Mouse (Mus musculus): ENCODE data around the gene Fam110a. TPM values are rescaled to one million over a fixed set of nuclear protein-coding genes. Genes with fewer than 3 reads are reported as not detected.

The Fam110a gene
- total RNA-seq, 1 experiment from 2014 or later = 12.7 TPM

GRCm38 (mm10) chr2:151937893-151938292 is 42.1 kb downstream of the Fam110a start:
- peak; percentile 51 for DNase-seq

DNA sequence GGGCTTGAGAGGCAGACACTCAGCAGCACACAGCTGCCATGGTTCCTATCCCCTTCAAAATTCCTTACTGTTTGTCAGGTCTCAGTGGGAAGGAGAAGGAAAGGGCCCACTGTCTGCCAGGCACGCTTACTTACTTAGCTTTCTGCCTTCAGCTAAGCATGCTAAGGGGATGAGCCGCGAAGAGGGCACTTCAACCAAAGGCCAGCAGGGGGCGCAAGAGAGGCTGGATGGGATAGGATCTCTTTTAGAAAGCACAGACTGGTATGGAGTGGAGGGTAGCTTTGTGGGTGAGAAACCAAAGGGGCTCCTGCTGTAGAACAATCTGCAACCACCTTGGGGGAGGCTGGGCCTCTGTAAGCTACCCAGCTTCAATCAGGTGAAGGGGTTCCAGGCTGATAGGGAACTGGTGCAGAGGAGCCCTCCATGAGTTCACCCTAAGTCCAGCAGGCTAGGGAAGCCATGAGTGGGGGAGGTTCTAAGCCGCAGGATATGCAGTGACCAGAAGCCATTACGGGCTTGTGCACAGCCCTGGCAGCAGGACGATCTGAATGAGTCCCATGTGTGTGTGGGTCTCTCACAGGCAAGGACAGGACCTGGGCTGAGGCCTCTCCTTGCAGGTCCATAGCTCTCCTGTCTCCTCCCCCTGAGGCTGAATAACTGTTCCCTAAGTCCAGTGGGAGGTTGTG is 49.5 kb downstream of the Fam110a start:
- peak; percentile 90 for DNase-seq

DNA sequence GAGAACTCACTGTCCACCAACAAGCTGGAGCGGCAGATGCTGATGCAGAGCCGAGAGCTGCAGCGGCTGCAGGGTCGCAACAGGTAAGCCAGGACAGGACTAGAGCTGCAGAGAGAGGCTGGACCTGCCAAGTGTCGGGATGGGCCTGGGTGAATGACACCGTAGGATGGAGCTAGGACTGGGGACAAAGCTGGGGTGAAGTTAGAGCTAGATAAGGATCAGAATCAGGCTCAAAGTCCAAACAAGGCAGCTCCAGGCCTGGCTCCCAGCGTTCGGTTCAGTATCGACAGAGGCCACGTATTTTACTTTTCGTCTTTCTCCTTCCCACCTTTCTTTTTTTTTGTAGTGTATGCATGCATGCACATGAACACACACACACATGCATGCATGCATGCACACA is 52.9 kb downstream of the Fam110a start:
- DNase-seq = no peak

DNA sequence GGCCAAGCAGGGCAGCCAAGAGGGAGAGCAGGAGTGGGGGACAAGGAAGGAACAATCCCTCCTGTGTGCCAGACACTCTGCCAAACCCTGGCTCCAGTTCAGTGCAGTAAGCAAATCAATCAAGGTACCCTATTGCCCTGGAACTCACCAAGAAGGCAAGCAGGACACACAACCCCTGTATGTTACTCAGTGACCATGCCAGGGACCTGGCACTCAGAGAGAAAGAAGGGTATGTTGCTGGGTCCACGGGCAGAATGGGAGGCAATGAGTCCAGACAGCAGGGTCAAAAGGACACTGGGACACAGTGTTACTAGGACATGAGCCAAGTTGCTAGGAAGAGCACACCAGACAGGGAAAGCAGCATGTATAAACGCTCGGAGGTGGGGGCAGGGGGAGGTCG is 54.3 kb downstream of the Fam110a start:
- DNase-seq = no peak

DNA sequence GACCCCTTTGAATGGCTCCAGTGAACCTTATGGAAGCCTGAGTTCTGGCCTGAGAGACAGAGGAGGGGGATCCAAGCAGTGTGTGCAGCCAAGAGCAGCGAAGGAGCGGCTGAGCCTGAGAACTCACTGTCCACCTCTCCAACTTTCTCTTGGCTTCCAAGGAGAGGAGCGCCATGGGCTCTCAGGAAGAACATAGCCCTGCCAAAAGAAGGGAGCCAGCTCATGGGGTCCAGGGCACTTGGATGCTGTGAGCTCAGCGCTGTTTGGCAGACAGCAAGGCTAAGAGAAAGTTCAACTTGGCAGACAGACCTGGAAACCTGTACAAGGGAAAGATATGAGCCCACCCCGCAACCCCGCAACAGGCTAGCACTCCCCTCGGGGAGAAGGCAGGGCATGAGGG is 55.7 kb downstream of the Fam110a start:
- no peak for DNase-seq

GRCm38 (mm10) chr2:151921596-151921995 is 58.4 kb downstream of the Fam110a start:
- DNase-seq = no peak

DNA sequence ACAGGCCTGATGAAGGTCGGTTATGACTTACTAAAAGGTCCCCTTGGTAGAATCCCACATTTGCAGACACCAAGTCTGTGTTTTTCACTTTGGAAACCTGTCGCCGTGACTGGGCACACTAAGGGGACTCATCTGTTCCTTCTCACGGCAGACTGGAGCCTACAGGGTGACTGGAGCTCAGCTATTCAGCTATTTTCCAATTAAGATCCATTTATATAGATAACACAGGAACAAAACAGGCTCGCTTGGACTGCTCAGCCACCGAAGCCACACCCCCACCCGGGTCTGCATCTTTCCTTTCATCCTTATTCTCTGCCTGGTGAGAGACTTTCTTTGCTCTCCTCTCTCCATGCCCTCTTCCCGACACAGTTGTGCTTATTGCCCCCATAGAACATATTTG is 59.0 kb downstream of the Fam110a start:
- DNase-seq = no peak

Small RNA genes lying within 50 kb of the gene (microRNA-seq; reads per million reads assigned to microRNA genes)
- gene Mir1953 = 0 reads per million in 2 experiments

Other genes starting within 250 kb of the Fam110a start
- gene Psmf1, start 236.0 kb downstream of the Fam110a start, total RNA-seq (2021) = 35.7 and 41.0 TPM in 2 replicates
- gene Rspo4, start 137.3 kb downstream of the Fam110a start, total RNA-seq (2021) = 0.24 TPM in 1 of 2 replicates, not detected in the other
- not detected in 2 replicates for gene Angpt4, start 69.0 kb downstream of the Fam110a start, total RNA-seq (2021)
- gene Slc52a3, start 16.3 kb upstream of the Fam110a start, total RNA-seq (2021) = 2.3 and 2.6 TPM in 2 replicates
- 0.36 TPM in 1 of 2 replicates, not detected in the other for gene Scrt2, start 101.3 kb upstream of the Fam110a start, total RNA-seq (2021)
- 131 and 337 TPM in 2 replicates for gene Srxn1, start 125.3 kb upstream of the Fam110a start, total RNA-seq (2021)
- gene Tcf15, start 163.3 kb upstream of the Fam110a start, total RNA-seq (2021) = 3.6 and 5.0 TPM in 2 replicates
- gene Csnk2a1, start 246.6 kb upstream of the Fam110a start, total RNA-seq (2021) = 107 and 109 TPM in 2 replicates

All from adrenal gland, postnatal 25 days (tissue).